Mouse (Mus musculus) spleen, postnatal 36 days (tissue): Measurements from ENCODE around the gene Rrp12.
"Not testable (repeated sequence)": the region's sequence is repeated elsewhere in the genome, so short reads cannot be mapped to it uniquely, and the experiment has no call there.

Source experiments
- DNase-seq, 2 experiments: peaks; one replicate each; pipeline ENCODE4 v3.0.0; 2022; ENCODE audit warnings: low spot score in 2 of 2, mixed read lengths in 1 of 2

The Rrp12 gene

DNA sequence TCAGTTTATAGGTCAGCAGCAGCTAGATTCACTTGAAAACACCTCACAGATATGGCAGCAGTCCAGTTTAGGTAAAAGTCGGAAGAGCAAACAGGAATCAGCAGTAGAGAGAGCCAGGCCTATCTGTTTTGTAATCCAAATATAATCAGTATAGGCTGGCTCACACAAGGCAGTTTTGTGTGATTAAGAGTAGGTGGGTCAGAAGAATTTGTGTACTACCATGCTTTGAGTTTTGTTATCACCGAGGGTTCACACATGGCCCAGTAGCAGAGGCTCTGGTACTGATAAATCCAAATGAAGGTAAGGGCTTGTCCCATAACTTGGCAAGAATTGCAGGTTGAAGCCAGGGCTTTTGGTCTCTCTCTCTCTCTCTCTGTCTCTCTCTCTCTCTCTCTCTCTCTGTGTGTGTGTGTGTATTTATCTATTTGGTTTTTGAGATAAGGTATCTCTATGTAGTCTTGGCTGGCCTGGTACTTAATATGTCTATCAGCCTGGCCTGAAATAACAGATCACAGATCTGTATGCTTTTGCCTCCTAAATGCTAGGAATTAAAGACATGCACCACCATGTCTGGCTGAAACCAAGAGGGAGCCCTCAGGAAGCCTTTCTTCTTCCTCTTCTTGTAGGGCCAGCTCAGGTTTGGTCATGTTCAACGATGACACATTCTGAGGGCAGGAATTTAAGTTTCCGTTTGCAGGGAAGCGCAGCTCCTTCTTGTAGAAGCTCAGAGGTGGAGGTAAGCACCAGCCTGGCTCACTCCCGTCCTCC is 10.5 kb upstream of the Rrp12 start:
- no peak for DNase-seq

DNA sequence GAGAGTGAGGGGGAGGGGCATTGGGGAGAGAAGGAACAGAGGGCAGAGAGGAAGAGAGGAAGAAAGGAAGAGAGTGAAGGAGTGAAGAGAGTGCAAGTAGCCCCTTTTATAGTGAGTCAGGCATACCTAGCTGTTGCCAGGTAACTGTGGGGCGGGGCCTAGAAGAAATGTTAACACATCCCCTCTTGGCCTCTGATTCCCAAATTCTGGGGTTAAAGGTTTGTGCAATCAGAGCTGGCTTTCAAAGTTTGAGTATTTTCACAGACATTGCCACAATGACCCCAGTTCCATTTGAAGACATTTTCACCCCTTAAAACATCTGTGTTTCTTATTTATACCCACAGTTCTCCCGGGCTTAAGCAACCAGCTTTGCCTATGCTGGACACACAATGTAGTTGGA is 9.3 kb upstream of the Rrp12 start:
- no peak for DNase-seq

DNA sequence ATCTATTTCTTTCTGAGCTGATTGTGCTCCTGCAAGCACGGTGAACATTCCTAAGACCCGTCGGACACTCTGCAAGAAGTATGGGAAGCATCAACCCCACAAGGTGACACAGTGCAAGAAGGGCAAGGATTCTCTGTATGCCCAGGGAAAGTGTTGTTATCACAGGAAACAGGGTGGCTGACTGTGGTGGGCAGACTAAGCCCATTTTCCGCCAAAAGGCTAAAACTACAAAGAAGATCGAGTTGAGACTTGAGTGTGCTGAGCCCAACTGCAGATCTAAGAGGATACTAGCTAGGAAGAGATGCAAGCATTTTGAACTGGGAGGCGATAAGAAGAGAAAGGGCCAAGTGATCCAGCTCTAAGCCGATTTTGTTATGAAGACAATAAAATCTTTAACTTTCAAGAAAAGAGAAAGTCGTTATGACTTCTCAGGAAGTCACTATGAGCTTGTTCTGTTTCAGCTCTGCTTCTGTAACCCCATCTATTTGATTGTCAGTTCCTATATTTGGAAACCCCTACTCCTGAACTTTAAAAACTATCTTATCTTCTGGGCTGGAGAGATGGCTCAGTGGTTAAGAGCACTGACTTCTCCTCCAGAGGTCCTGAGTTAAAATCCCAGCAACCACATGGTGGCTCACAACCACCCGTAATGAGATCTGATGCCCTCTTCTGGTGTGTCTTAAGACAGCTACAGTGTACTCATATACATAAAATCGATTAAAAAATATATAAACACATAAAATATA is 7.0 kb upstream of the Rrp12 start:
- no peak for DNase-seq

DNA sequence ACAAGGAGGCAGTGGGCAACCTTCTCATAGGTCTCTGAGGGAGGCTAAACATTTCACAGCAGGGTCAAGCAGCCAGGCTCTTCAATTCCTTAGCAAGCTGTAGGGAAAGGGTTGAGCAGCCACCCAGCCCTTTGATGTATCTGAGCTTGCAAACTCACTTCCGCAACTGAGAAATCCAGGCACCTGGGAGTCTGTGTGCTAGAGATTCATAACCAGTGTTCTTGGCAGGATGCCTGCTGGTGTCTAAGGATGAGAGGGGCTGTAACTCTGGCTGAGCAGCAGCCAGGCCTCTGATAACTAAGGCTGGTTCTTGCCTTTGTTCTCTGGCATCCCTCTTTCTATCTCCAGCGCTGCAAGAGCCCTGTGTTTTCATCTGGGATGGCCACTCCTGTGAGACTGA is 5.7 kb upstream of the Rrp12 start:
- no peak for DNase-seq

DNA sequence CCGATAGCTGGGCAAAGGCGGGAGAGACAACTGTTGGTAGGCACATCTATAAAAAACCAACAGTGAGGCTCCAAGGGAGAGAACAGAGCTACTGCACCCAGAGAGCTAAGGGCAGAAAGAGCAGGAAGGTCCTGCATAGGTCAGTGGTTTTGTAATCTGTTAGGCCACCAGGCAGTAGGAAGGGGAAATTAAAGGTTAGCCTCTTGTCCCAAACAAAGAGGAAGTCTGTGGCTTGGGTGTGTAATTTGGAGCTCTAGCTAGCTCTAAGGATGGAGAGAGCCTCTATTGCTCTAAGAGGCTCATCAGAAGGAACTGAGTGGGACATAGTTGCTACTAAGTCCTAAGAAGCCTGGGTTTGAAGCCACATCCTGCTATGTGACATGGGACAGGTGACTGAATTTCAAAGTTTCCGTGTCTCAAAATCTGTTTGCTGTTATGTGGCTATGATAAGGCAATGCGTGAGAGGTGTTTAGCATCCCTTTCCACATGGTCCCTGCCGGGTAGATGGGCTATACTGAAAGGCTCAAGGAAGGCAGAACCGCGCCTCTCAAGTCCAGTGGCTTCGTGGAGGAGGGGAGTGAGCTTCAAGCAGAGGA is 4.6 kb upstream of the Rrp12 start:
- no peak for DNase-seq

DNA sequence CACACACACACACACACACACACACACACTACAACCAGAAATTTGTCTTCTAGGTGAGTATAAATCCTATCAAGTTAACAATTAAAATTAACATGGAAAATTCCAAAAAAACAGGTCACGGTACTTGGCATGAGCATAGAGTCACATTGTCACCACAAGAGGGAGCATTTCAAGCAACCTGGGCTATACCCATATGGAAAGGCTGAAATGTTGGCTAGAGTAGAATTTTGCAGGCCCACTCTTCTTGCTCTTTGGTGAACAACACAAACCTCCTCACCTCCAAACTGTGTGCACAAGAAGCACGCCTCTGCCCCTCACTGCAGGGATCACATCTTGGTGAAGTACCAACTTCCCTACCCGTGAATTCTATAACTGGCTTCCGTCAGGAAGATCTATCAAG is 2.9 kb upstream of the Rrp12 start:
- DNase-seq = no peak

DNA sequence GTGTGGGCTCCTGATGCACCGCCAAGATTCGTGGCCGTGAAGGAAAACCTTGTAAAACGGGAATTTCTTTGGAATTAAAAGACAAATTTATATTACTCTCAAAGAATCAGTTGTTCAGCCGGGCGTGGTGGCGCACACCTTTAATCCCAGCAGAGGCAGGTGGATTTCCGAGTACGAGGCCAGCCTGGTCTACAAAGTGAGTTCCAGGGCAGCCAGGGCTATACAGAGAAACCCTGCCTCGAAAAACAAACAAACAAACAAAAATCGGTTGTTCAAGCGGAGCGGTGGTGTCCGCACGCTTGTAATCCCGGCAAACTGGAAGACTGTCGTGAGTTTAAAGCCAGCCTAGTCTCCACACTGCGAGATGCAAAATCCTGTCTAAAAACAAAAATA is 342 bp upstream of the Rrp12 start:
- DNase-seq = no peak

DNA sequence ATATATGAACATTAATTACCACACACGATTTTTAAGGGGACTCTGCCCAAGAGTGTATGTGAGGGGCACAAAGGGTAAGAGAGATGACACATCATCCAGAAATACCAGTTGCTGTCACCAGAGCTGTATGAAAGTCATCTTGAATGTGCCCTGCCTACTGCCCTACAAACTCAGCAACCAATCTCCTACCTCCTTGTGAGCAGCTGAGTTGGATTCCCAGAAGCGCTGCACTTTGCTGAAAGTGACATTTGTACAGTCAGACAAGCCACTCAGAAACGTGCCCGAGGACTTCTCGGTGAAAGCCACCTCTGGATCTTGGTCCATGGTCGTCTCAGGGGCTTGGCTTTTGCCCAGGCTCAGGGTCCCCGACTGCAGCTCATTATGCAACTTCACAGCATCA is 1.0 kb downstream of the Rrp12 start:
- DNase-seq = no peak

DNA sequence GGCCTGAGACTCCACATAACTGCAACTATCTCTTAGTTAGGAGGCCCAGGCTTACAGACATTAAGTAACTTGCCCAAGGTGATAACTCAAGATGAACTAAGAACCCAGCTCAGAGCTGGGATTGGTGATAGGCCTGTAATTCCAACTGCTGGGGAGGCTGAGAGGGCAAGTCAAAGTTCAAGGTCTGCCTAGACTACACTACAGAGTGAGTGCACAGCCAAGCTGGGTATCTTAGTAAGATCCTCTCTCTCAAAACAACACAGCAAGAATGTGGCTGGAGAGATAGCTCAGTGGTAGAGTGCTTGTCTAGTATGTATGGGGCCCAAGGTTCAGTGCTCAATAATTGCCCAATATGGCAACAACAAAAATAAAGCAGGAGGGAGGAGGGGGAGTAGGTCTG is 7.8 kb downstream of the Rrp12 start:
- DNase-seq = no peak

DNA sequence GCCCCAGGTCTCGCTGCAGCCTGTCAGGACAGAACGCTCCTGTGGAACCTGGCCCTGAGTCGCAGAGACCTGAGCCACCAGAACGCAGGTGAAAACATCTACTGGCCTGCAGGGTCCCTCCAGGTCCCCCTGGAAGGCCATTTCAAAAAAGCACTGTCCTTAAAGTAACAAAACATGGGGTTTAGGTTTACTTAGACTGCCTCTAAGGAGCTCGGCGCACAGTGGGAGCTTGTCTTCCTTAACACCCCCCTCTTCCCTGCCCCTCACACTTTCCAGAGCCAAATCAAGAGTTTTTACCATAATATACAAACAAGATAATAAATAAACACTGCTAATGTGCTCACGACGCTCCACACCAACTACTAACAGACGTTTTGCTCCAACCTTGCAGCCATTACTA is 12.1 kb downstream of the Rrp12 start:
- no peak for DNase-seq

DNA sequence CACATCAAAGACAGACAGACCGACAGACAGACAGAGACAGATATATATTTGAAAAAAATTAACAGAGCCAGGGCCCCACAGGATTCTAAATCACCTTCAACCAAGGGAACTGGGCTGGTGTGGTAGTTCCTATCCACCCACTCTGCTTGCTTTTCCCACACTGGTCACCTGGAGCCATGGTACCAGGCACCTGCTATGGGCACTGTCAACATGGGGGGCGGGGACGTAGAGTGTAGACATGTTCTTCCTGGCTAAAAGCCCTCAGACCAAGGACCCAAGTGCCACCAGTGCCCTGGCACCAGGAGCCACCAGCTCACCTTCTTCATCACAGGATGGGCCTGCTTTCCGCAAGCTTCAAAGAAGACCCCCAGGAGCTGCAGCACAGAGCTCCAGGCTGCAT is 14.1 kb downstream of the Rrp12 start:
- DNase-seq = no peak

DNA sequence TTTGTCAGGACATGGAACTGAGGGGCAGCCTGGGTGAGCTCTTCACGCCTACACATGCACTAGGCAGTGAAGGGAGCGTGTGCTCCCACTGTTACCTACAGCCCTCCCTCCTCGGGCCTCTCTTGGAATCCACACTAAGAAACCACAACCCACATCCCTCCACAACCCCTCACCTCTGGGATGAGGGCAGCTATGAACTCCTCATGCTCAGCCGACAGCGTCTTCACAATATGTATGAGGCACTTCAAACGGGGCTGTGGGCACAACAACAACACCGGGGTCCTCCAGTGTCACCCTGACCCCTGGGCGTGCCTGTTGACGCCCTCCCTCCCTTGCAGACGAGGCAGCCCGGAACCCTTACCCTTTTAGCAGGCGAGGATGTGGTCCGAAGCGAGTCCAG is 21.6 kb downstream of the Rrp12 start:
- peak in 1 of 2 experiments; percentile 6 for DNase-seq

DNA sequence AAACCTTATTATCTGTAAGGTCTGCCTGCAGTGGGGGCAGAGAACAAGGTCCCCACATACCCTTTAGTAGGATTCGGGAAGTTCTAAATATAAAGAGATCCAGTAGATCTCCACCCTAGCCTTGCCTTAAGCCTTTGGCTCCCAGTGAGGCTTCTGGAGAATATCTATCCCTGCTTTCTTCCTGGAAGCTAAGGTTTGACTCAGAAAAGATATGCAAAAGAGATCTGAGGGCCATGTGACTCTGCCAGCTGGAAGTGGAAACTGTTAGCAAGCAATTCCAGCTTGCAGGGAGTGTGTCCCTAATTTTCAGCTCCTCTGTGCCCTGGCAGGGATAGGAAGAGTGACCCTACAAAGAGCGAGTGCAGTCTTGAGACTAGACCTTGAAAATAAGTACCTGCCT is 23.7 kb downstream of the Rrp12 start:
- DNase-seq = no peak

DNA sequence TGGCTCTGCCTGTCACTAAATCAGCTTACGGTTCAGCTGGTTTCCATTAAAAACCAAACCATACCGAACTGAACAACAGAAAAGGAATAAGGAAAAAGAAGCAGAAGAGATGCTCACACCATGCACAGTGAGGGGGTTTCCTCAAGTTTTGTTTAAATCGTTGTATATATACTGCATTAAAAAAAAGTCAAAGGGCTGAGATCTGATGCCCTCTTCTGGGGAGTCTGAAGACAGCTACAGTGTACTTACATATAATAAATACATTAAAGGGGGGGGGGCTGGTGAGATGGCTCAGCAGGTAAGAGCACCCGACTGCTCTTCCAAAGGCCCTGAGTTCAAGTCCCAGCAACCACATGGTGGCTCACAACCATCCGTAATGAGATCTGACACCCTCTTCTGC is 26.0 kb downstream of the Rrp12 start:
- not testable (repeated sequence) for DNase-seq

DNA sequence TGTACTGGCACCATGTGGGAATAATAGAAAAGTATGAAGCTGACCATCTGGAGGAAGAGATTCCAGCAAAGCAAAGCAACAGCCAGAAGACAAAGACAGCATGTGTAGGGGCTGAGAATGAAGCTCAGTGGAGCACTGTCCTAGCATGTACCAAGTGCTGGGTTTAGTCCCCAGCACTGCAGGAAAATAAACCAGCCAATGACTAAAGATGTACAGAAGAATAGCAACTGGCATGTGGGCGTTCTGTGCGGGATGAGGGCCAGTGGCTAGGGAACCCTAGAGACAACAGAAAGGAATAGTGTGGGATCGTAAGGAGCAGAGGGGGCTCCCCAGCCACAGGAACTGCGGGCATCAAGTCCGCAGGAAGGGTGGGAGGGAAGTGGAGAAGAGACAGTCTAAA is 26.7 kb downstream of the Rrp12 start:
- DNase-seq = no peak

DNA sequence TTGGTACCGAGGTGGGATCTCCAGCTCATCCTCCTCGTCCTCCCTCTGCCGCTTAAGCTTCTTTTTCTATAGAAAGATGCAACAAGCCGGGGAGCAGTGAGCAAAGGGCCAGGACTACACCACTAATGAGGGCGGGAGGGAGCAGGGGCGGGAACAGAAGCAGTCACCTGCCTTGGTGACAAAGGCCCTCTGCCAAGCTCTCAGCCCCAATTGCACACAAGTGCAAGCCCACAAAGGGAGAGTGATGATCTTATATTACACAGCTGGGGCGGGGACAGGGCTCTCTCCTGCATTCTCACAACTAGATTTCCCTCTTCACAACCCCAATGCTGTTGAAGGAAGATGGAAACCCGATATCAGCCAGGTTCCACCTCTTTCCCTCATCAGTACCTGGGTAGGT is 29.3 kb downstream of the Rrp12 start:
- DNase-seq = no peak

DNA sequence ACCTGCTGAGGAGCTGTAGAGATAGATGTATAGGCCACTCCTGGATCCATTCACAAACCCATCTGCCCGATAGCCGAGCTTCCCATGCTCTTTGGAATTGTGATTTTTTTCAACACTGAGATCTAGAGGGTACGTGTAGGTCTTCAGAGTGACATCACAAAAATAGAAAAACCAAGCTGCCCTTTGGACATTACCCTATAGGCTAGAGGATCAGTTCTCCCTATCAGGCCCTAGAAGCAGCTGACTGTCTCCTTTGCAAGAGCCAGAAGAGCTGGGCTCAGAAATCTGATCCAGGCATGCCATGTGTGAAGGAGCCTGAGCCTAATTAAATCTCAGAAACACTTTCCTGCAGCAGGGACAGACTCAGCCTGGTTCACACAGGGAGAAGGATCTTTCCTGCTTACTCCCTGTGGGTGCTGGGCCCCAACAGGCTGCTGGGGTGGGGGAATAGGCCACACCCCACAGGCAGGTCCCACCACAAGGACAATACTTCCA is 38.1 kb downstream of the Rrp12 start:
- no peak for DNase-seq

DNA sequence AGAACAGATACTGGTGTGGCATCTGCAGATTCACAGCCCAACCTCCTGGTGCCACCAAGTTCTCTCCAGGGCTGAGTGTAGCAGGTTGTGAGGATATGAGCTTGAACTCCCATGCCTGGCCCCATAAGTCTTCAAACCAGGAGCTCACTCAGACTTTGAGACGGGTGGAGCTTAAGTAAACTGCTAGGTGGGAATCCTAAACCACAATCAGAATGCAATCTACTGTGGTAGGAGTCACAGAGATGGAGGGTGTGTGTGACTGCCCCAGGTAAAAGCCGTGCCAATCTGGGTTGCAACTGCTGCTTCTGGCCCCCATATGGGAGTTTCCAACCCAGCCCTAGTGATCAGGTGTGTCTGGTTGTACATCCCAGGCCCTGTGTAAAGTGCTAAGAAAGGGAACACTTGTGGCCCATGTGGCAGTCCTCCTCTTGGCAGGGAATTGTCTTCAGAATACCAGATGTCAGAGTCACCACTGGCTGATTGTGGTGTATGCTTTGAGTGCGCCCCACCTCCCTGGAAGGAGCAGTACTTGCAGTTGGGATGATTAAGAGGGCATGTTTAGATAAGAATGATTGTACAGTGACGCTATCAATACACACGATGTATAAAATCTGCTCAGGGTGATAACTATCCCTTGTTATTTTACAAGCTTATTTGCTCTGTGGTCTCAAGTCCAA is 38.7 kb downstream of the Rrp12 start:
- no peak for DNase-seq

DNA sequence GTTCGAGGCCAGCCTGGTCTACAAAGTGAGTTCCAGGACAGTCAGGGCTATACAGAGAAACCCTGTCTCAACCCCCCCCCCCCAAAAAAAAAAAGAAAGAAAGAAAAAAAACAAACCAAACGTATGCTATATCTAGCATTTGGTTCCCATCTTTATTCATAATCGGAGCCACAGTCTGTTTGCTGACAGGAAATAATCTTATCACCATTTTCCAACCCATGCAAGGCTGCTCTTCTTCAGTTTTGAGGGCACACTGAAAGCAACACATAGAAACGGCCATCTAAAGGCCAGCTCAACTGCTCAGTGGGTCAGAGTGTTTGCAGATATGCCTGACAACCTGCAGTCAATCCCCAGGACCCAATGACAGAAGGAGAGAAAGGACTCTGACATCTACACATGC is 43.5 kb downstream of the Rrp12 start:
- DNase-seq = no peak

DNA sequence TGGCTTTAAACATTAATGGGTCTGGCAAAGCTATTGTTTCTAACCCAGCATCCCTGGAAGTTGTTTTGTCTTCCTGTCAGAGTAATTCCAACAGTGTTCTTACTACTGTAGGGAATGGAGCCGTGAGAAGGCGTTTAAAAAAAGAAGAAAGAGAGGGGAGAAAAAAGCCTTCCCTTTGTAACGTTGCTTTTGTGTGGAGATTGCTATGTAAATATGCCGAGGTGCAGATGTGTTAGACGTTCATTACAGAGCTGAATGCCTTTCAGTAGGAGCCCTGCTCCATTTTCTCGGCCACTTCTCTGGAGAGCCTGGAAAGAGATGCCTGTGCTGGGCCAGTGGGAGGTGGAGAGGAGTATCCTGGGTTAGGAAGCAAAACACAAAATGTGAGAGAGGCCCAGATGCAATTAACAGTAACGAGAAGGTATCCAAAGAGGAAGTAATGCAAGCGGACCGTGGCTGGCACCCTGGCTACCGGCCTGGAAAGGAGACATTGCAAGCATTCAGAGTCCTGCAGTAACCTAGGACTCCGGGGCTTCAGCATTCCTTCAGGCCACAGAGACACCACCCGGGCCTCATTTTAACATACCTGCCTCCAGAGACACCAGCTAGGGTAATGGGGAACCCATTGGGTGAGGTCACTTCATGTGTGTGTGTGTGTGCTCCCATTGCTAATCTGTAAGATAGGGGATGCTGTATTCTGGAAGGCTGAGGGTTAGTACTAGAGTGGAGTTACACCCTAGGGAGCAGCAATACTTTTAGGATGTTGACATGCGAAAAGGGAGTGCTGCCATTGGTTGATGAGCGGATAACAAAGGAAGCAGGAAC is 45.0 kb downstream of the Rrp12 start:
- DNase-seq = no peak

DNA sequence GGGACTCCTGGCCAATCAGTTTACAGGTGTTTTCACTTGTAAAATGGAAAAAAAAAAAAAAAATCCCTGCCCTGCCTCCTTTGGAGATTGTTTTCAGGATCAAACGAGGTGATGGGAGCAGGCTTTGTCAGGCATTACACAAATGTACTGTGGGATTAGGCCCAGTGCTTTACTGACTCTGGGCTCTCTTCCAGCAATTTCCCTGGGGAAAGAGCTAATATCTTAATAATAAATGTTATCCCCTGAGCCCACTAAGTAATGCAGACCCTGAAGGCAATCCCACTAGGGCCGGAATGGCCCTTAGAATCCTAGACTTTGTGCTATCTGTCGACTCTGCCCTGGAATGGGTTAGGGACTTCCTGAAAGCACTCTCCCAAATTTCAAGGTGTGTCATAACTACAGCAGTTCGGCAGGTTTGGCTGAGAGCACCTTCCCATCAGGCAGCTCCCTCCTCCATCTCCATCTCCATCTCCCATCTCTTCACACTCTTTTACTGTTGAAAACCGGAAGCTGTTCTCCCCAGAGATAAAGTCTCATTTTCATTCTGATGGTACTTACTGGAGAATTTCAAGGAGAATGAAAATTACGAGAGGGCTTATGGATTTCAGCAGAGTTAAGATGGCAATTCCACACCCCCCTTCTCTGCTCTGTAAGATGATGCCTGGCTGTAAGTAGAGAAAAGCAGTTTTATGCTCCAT is 45.8 kb downstream of the Rrp12 start:
- DNase-seq = no peak
